In genomic region chr10:67771796-67772195, GRCm38 (mm10) we compare ENCODE assay signal across 24 mouse cellular contexts.
DNase-seq lines count a peak whose midpoint lies in the region; ATAC-seq and TF ChIP-seq lines count a peak whose summit lies in the region.
"Had no signal": no experiment of that assay in that cellular context is flagged by ENCODE, and none has a peak within 500 bp of the region (broad histone marks: within the 10 kb centered on the region; RNA-seq: fewer than 3 reads in every experiment).

No protein-coding gene starts in this region.

- DNase-seq in heart, embryonic 10.5 days (ENCODE audit: low spot score): peak; percentile 61
- no peak for DNase-seq in heart, adult 9 months (ENCODE audit: low spot score in 2 of 2)
- no peak for DNase-seq in kidney, postnatal 36 days
- DNase-seq in kidney, postnatal 0 days (ENCODE audit: low spot score): peak; percentile 61
- no peak for DNase-seq in kidney, postnatal 25 days
- DNase-seq in kidney, postnatal 14 days: peak; percentile 9
- DNase-seq: adrenal gland, adult 2 months; adrenal gland, postnatal 10 days; adrenal gland, postnatal 25 days; cerebellum, adult 11 months; cerebellum, adult 18-20 months; cerebellum, adult 8-10 months; cerebellum, adult 9-11 months; cerebellum, postnatal 14 days; cerebellum, postnatal 36 days; embryo, embryonic 11 days had no signal

- H3K4me3 ChIP-seq in heart, embryonic 10.5 days: no peak overlapping the region
- no peak overlapping the region for H3K4me3 ChIP-seq in kidney, embryonic 15.5 days (replicated peaks)
- no peak overlapping the region for H3K4me3 ChIP-seq in kidney, postnatal 0 days (replicated peaks; ENCODE audit: low read depth, low read length)
- H3K4me3 ChIP-seq in kidney, embryonic 14.5 days (ENCODE audit: low read length): no peak overlapping the region
- H3K4me3 ChIP-seq: embryonic facial prominence, embryonic 13.5 days; embryonic facial prominence, embryonic 15.5 days; erythroblast, embryonic 14.5 days; forebrain, embryonic 10.5 days; forebrain, embryonic 12.5 days had no signal

- no peak overlapping the region for H3K27ac ChIP-seq in heart, embryonic 10.5 days
- H3K27ac ChIP-seq in kidney, embryonic 15.5 days: peak overlapping the region; percentile 33; the same call in 1 of the 2 replicates
- peak overlapping the region; percentile 26; the same call in 1 of the 2 replicates for H3K27ac ChIP-seq in kidney, postnatal 0 days
- no peak overlapping the region for H3K27ac ChIP-seq in kidney, embryonic 14.5 days (ENCODE audit: low read depth, low read length)
- H3K27ac ChIP-seq: embryonic facial prominence, embryonic 13.5 days; embryonic facial prominence, embryonic 15.5 days; forebrain, embryonic 10.5 days; forebrain, embryonic 12.5 days had no signal

- WGBS in heart, embryonic 10.5 days: 78% methylated on average over 8 of the region's 8 CpGs
- 63% methylated on average over 8 of the region's 8 CpGs for WGBS in kidney, embryonic 15.5 days
- 45% methylated on average over 8 of the region's 8 CpGs for whole genome bisulfite sequencing in kidney, postnatal 0 days
- 50% methylated on average over 8 of the region's 8 CpGs for WGBS in kidney, embryonic 14.5 days

- no peaks in the 10 kb centered on the region for H3K36me3 ChIP-seq in heart, embryonic 10.5 days
- H3K36me3 ChIP-seq in kidney, embryonic 15.5 days: no peaks in the 10 kb centered on the region
- H3K36me3 ChIP-seq in kidney, postnatal 0 days (ENCODE audit: insufficient read depth, low read length): no peaks in the 10 kb centered on the region
- H3K36me3 ChIP-seq in kidney, embryonic 14.5 days (ENCODE audit: control insufficient read depth, insufficient read depth, low read length): no peaks in the 10 kb centered on the region
- H3K36me3 ChIP-seq: embryonic facial prominence, embryonic 13.5 days; embryonic facial prominence, embryonic 15.5 days; forebrain, embryonic 10.5 days; forebrain, embryonic 12.5 days had no signal

- no peak overlapping the region for H3K4me2 ChIP-seq in kidney, embryonic 15.5 days
- H3K4me2 ChIP-seq in kidney, postnatal 0 days (ENCODE audit: low read length): no peak overlapping the region
- no peak overlapping the region for H3K4me2 ChIP-seq in kidney, embryonic 14.5 days (replicated peaks; ENCODE audit: low read depth, low read length)
- H3K4me2 ChIP-seq: embryonic facial prominence, embryonic 13.5 days; embryonic facial prominence, embryonic 15.5 days; forebrain, embryonic 12.5 days had no signal

- no peak overlapping the region for H3K9ac ChIP-seq in kidney, embryonic 15.5 days
- H3K9ac ChIP-seq in kidney, postnatal 0 days (ENCODE audit: low read depth, low read length): no peak overlapping the region
- H3K9ac ChIP-seq in kidney, embryonic 14.5 days (ENCODE audit: low read depth, low read length): no peak overlapping the region
- H3K9ac ChIP-seq: embryonic facial prominence, embryonic 13.5 days; embryonic facial prominence, embryonic 15.5 days; forebrain, embryonic 12.5 days had no signal

- no peak for TF ChIP-seq CTCF in kidney, postnatal 0 days (IDR thresholded peaks at IDR 0.05; ENCODE audit: low read depth)

- ATAC-seq in kidney, embryonic 15.5 days (replicated peaks; ENCODE audit: low FRiP score): no peak
- no peak for ATAC-seq in kidney, postnatal 0 days (replicated peaks; ENCODE audit: low FRiP score, low read depth)
- no peak for ATAC-seq in kidney, embryonic 14.5 days (ENCODE audit: low FRiP score, low TSS enrichment)
- ATAC-seq: forebrain, embryonic 14.5 days had no signal

- 0 out of 2 replicates have a peak, but pooled peaks cover 6% of the 10 kb centered on the region for H3K27me3 ChIP-seq in heart, embryonic 10.5 days (ENCODE audit: insufficient read depth, poor library complexity, severe bottlenecking)
- H3K27me3 ChIP-seq in kidney, embryonic 15.5 days: no peaks in the 10 kb centered on the region
- H3K27me3 ChIP-seq in kidney, postnatal 0 days (ENCODE audit: insufficient read depth, low read length): no peaks in the 10 kb centered on the region
- no peaks in the 10 kb centered on the region for H3K27me3 ChIP-seq in kidney, embryonic 14.5 days (ENCODE audit: control insufficient read depth, insufficient read depth, low read length)
- H3K27me3 ChIP-seq: embryonic facial prominence, embryonic 13.5 days; embryonic facial prominence, embryonic 15.5 days; forebrain, embryonic 12.5 days had no signal

- no peaks in the 10 kb centered on the region for H3K4me1 ChIP-seq in heart, embryonic 10.5 days
- H3K4me1 ChIP-seq in kidney, embryonic 15.5 days: peaks cover 4% of the 10 kb centered on the region; the same call in 1 of the 2 replicates
- H3K4me1 ChIP-seq in kidney, postnatal 0 days (replicated peaks; ENCODE audit: insufficient read depth, low read length): 0 out of 2 replicates have a peak, but pooled peaks cover 3% of the 10 kb centered on the region
- no peaks in the 10 kb centered on the region for H3K4me1 ChIP-seq in kidney, embryonic 14.5 days (ENCODE audit: control insufficient read depth, insufficient read depth, low read length)
- H3K4me1 ChIP-seq: embryonic facial prominence, embryonic 13.5 days; embryonic facial prominence, embryonic 15.5 days; forebrain, embryonic 10.5 days; forebrain, embryonic 12.5 days had no signal

- no peaks in the 10 kb centered on the region for H3K9me3 ChIP-seq in heart, embryonic 10.5 days
- no peaks in the 10 kb centered on the region for H3K9me3 ChIP-seq in kidney, embryonic 15.5 days (replicated peaks)
- no peaks in the 10 kb centered on the region for H3K9me3 ChIP-seq in kidney, postnatal 0 days (replicated peaks; ENCODE audit: low read length)
- H3K9me3 ChIP-seq in kidney, embryonic 14.5 days (ENCODE audit: control insufficient read depth, low read length): no peaks in the 10 kb centered on the region
- H3K9me3 ChIP-seq: embryonic facial prominence, embryonic 13.5 days; embryonic facial prominence, embryonic 15.5 days; forebrain, embryonic 10.5 days; forebrain, embryonic 12.5 days had no signal

Comparison
In these comparisons a context has a peak if more than half of its experiments do, and no peak if none do; other contexts are left out.
1. DNase-seq: peak in heart, embryonic 10.5 days (single experiment), kidney, postnatal 0 days (single experiment) and kidney, postnatal 14 days (single experiment); none in heart, adult 9 months (0 of 2), kidney, postnatal 36 days (0 of 2) and kidney, postnatal 25 days (0 of 2).
2. H3K27ac ChIP-seq: peak in kidney, embryonic 15.5 days (single experiment) and kidney, postnatal 0 days (single experiment); none in heart, embryonic 10.5 days (single experiment) and kidney, embryonic 14.5 days (single experiment).